Mouse (Mus musculus): ENCODE measurements around the gene Zfp784.
"Not testable (repeated sequence)": the region's sequence is repeated elsewhere in the genome, so short reads cannot be mapped to it uniquely, and the experiment has no call there.

The Zfp784 gene

DNA sequence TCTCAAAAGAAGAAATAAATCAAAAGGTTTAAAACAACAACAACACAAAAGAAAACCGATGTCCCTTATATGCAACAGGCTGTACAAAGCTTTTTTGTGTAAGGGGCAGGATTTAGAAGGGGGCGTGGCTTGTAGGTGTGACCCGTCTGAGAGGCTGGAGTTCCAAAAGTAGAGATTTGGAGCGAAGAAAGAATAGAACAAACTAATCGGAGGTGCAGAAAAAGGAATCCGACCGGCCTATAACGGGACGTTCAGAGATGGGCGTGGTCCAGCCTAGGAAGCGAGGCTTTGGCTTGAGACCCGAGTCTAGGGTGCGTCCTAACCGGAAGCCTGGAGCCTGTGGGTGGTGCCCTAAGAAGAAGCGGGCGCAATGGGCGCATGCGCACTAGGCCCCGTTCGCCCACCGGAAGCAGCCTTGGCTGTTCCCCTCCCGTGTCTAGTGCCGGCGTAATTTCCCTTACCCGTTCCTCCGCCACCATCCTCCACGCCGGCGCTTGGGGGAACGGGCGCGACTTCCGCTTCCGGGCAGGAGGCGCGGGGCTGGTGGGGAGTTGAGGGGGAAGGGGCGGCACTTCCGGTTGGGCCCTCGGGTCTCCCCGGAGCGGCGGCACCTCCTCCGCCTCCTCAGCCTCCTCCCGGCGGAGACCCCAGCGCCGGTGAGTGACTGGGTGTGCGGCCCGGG is 18.1 kb downstream of the Zfp784 start, which contains the start of the genes Zfp865 and Ccdc106:
Gene Zfp865, plus strand, starts transcription at position 377 of the 682 bp plus-strand sequence.
Gene Ccdc106, plus strand, starts transcription at position 554 of the 682 bp plus-strand sequence.
- DNase-seq (ENCODE audit: low spot score in 2 of 2) = peak; percentile 97 to 98

- not testable (repeated sequence) for DNase-seq (ENCODE audit: low spot score in 2 of 2)
These were observed 18.7 kb downstream of the Zfp784 start for GRCm38 (mm10) chr7:5019576-5019975.

- no peak for DNase-seq (ENCODE audit: low spot score in 2 of 2)
These were observed 20.3 kb downstream of the Zfp784 start for GRCm38 (mm10) chr7:5017931-5018330.

GRCm38 (mm10) chr7:5017352-5017751 is 20.9 kb downstream of the Zfp784 start:
- no peak for DNase-seq (ENCODE audit: low spot score in 2 of 2)

DNA sequence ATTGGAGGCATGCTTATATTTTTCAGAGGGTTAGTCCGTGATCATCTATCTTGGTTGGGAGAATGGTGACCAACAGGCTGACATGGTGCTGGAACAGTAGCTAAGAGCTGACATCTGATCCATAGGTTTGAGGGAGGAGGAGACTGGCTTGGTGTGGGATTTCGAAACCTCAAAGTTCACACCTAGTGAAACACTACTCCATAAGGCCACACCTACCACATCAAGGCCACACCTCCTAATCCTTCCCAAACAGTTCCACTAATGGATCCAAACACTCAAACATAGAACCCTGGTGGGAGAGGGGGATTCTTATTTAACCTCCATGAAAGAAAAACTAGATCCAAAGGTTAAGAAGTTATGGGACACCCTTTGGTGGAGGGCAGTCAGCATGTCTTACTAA is 21.3 kb downstream of the Zfp784 start:
- no peak for DNase-seq (ENCODE audit: low spot score in 2 of 2)

DNA sequence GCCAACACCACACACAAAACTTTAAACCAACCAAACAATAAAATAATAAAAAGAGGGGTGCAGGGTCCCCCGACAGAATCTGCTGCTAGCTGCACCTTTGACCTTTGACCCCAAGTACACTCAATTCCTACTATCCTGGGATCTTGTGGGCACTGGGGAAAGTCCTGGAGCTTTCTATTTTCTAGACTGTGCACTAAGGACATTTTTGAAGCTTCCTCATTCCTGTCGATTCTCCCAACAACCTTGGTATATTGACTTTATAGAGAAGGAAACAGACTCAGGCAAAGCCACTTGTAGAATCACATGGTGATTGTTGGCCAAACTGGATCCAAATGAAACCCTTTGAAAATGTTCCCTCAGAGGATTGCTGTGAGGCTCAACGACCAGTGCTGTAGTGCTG is 22.2 kb downstream of the Zfp784 start:
- DNase-seq (ENCODE audit: low spot score in 2 of 2) = no peak

DNA sequence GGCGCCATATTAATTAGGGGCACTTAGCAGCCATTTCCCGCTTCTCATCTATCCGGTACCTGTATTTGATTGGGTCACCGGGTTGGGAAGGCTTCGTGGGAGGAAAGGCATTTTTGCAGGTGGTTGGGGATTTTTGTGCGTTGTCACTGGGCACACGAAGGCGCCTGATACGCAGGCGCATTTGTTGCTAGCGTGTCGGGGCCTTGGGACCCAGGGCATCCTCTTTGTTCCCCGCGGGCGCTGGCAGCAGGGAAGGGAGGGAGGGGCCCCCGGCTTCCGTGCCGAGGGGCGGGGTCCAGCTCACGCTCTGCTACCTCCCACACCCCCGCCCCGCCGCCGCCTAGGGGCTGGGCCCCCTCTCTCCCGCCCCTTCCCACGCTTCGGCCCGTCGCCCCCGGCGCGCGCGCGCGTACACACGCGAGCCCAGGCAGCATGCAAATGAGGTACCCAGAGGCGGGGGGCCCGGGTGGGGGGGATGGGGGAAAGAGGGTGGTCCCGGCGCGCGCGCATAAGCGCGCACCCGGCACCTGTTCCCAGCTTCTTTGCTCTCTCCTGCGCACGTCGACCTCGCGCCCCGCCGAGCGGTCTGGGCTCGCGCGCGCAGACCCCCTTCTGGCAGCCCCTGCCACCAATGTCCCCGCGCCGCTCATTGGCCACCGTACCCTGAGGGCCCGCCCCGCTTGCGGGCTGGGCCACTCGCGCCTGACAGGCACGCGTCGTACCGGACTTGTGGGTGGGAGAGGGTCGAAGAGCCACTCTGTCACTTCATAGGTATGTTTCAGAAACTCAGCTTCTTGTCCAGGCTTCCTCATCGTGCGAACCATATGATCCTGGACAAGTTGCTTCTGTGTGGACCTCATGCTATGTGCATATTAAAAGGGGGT is 22.9 kb downstream of the Zfp784 start, which contains the start of gene Gm44973:
Gene Gm44973, plus strand, starts transcription at position 379 of the 884 bp plus-strand sequence.
- DNase-seq (ENCODE audit: low spot score in 2 of 2) = peak; percentile 85 to 93

DNA sequence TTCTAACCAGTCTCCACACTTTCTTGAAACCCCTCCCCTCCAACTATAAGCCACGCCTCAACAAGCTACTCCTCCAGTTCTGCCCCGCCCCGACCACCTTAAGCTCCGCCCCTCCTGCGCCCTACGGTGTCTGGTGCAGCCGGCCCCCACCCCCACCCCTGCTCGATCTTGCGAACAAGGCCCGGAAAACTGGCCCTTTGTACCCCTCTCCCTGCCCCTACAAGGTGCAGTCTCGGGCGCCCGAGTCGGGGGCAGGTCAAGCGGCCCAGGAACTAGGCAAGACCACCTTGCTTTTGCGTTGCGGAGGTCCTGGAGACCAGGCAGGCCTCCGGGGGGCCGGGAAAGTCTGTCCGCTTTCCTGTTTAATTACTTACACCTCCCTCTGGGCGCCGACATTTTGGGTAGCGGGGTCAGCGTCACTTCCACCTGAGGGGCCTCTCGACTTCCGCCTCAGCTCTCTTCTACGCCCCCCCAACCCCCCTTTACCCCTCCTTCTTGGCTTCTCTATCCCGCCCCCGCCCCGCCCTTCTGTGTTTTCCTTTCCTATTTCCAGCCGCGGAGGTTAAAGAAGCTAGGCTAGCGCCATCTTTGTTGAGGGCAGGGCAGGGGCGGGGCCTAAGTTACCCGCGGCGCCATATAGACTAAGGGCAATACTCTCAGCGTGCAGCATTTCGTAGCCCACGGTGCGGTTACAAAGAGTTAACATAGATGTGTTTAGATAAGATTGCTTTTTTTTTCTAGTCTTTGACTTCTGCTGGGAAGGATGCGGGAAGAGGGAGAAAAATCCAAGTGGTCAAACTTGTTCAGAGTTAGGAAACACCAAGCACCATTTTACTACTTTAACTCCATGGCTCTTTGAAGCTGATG is 23.8 kb downstream of the Zfp784 start, which contains the start of the genes Zfp524 and Fiz1:
Gene Zfp524, plus strand, starts transcription at position 165 of the 867 bp plus-strand sequence.
Gene Fiz1, minus strand, starts transcription at position 447 of the 867 bp plus-strand sequence.
- peak; percentile 94 to 97 for DNase-seq (ENCODE audit: low spot score in 2 of 2)

- DNase-seq (ENCODE audit: low spot score in 2 of 2) = no peak
These were observed 25.3 kb downstream of the Zfp784 start for GRCm38 (mm10) chr7:5012681-5013513.

DNA sequence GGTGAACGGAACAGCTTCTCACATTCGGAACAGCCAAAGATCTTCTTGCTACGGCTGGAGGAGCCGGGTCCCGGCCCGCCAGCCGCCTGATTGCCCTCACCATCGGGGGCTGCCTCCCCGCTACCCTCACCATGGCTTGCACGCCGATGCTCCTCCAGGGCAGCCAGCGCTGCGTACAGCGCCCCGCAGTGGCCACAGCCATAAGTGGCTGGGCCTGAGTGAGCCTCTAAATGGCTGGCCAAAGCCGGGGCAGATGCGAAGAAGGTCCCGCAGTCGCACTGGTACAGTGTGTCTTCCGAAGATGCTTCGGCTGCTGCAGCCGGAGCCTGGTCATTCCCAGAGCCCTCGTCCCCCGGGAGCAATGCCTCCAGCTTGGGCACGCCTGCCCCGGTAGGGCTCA is 30.0 kb downstream of the Zfp784 start:
- no peak for DNase-seq (ENCODE audit: low spot score in 2 of 2)

DNA sequence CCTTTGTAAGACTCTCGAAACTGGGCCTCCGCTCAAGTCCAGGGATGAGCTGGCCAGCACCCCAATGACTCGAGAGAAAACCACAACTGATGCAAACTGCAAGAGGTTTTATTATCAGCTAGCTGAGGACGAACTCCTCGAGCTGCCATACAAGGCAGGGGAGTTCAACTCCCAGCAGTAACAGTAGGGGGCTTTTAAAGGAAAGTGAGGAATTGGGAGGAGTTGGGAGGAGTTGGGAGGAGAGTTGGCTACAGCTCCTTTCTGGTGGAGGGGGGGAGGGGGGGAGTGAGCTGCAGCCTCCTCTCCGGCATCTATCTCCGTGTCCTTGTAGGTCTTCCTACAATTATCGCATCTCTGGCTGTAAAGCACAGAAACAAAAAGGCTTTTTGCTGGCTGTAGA is 35.4 kb downstream of the Zfp784 start:
- DNase-seq (ENCODE audit: low spot score in 2 of 2) = not testable (repeated sequence)

DNA sequence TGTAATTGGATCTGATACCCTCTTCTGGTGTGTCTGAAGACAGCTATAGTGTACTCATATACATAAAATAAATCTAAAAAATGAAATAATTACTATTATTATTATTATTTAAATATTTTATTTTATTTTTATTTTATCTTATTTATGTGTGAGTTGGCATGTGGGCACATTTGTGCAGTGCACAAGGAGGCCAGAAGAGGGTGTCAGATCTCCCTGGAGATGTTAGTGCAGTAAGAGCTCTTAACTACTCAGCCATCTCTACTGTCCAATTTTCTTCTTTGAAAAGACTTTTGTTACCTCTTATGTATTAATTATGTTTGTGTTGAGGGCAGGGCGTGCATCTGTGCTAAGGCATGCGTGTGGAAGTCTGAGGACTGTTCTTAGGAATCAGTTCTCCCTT is 38.4 kb downstream of the Zfp784 start:
- DNase-seq (ENCODE audit: low spot score in 2 of 2) = no peak

DNA sequence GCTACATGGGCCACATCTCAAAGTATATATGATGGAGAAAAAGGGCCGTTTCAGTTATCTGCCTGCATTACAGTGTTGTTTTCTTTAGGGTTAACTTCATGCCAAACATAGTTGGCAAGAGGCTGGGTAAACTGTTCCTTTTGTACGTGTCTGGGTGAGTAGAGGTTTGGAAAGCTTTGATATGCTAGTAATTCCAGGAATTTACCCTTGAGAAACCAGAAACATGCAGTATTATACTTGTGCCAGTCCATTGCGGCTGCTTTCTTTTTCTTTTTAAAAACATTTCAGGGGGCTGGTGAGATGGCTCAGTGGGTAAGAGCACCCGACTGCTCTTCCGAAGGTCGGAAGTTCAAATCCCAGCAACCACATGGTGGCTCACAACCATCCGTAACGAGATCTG is 41.3 kb downstream of the Zfp784 start:
- no peak for DNase-seq (ENCODE audit: low spot score in 2 of 2)

GRCm38 (mm10) chr7:4996003-4996895 is 42.0 kb downstream of the Zfp784 start, which contains the start of gene Zfp579:
Zfp579 (minus strand) TSS chr7:4996158.
- DNase-seq (ENCODE audit: low spot score in 2 of 2) = peak; percentile 95

DNA sequence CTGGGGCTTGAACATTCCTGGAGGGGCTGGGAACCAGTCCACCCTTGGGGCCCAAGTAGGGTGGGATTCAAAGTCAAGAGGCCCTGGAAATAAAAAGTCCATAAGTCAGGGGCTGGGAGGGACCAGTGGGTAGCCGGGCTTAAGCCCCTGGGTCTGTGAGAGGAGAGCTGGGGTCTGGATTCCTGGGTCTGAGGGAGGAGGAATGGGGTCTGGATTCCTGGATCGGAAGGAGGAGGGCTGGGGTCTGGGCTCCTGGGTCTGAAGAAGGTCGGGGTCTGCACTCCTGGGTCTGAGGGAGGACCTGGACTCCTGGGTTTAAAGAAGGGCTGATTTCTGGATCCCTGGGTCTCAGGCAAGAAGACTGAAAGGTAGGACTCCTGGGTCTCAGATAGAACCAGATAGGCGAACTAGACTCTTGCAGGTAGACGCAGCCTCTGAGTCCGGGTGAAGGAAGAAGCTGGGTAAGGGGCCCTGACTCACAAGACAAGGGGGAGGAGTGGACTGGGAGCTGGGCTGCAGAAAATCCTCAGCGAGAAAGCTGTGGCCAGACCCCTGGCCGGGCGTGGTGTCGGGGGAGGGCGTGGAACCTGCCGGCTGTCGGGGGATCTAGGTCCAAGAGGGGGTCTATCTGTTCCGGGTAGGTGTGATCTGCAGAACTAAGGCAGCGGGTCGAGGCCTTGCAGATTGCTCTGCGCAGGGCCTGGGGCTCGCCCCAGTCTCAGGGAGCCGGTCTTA is 42.8 kb downstream of the Zfp784 start:
- no peak for DNase-seq (ENCODE audit: low spot score in 2 of 2)

GRCm38 (mm10) chr7:4993999-4994788 is 44.1 kb downstream of the Zfp784 start:
- DNase-seq (ENCODE audit: low spot score in 2 of 2) = peak in 1 of 2 experiments; percentile 10

- peak in 1 of 2 experiments; percentile 4 for DNase-seq (ENCODE audit: low spot score in 2 of 2)
These were observed 44.8 kb downstream of the Zfp784 start for GRCm38 (mm10) chr7:4993347-4993998.
